Mouse (Mus musculus) bone marrow macrophage, adult 2 months (primary cell): ENCODE measurements around the gene Steap2. TPM values are rescaled to one million over a fixed set of nuclear protein-coding genes. Genes with fewer than 3 reads are reported as not detected.
"Not testable (repeated sequence)": the region's sequence is repeated elsewhere in the genome, so short reads cannot be mapped to it uniquely, and the experiment has no call there.

Experiments
- H3K27ac ChIP-seq: 2 replicates; pipeline ENCODE4 v1.5.1; 2012; ENCODE audit warnings: low read depth, low read length; ENCODE audit not compliant: insufficient read depth
- H3K4me1 ChIP-seq: 2 replicates; pipeline ENCODE4 v1.6.1; 2012; ENCODE audit warnings: low read length; ENCODE audit not compliant: control insufficient read depth, insufficient read depth
- H3K4me3 ChIP-seq: 2 replicates; pipeline ENCODE4 v1.5.1; 2012; ENCODE audit warnings: mild to moderate bottlenecking, low read length, moderate library complexity; ENCODE audit not compliant: insufficient read depth
- CTCF ChIP-seq: IDR thresholded peaks from 2 replicates; pipeline ENCODE4 v1.5.1; 2012; ENCODE audit warnings: low read depth, mild to moderate bottlenecking, low read length, moderate library complexity
- POLR2A ChIP-seq: IDR thresholded peaks from 2 replicates; pipeline ENCODE4 v1.6.1; 2012; ENCODE audit warnings: mild to moderate bottlenecking, low read depth, low read length, borderline replicate concordance
- polyA plus RNA-seq: library from polyadenylated mRNA; stranded (reverse); fragments of >200 nt; gene quantifications from 2 replicates; pipeline ENCODE4 v1.2.4, GENCODE M21; 2012; ENCODE audit not compliant: missing spikeins, insufficient read depth, insufficient read length

The Steap2 gene
- polyA plus RNA-seq, 1 experiment = not detected

DNA sequence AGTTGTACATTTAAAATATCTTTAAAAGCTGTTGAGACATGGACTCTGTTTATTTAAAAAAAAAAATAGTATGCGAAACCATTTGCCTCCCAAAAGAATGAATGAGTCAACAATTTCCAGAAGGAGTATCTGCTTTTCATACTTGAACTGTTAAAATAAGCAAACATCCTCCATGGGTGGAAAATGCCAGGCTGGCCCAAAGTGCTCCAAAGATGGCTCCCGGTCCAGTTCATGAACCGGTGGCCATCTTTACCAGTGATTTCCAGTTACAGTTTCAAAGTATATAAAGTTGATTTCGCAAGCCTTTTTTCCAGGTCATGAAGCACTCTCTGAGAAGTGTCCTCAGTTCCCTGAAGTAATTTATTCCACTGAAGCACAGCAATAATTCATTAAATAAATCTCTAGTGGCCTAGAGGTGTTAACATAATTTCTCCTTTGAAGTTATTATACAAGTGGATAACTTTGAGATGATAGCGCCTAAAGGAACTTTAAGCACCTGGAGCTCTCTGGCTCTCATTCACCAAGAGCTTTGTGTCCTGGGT, 1.1 kb upstream of the Steap2 start:
- TF ChIP-seq POLR2A = no peak
- no peak for TF ChIP-seq CTCF
- Histone ChIP-seq H3K4me3 (no peak overlapping the region), H3K27ac (no peak overlapping the region), H3K4me1 (no peaks in the 10 kb centered on the region; the same call in 1 of the 2 replicates)

DNA sequence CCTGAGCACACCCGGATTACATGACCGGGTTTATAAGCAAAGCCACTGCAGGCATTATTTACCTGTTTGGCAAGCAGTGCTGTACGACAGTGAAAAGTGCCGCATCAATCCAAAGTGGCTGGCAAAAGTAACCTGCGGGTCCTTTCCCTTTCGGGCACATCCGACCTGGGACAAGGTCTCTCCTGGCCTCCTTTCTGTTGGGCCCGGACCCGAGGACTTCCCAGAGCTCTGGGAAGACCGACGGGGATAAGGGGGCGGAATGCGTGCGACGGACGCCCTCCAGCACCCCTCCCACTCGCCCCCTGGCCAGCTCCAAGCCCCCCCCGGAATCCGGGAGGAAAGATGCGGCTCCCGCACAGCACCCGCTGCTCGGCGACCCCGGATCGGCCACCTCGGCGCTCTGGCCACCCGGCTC, 830 bp downstream of the Steap2 start:
- Histone ChIP-seq H3K4me1 (no peaks in the 10 kb centered on the region; the same call in 1 of the 2 replicates), H3K4me3 (peak overlapping the region; percentile 58), H3K27ac (no peak overlapping the region)
- TF ChIP-seq POLR2A = no peak
- TF ChIP-seq CTCF = no peak

DNA sequence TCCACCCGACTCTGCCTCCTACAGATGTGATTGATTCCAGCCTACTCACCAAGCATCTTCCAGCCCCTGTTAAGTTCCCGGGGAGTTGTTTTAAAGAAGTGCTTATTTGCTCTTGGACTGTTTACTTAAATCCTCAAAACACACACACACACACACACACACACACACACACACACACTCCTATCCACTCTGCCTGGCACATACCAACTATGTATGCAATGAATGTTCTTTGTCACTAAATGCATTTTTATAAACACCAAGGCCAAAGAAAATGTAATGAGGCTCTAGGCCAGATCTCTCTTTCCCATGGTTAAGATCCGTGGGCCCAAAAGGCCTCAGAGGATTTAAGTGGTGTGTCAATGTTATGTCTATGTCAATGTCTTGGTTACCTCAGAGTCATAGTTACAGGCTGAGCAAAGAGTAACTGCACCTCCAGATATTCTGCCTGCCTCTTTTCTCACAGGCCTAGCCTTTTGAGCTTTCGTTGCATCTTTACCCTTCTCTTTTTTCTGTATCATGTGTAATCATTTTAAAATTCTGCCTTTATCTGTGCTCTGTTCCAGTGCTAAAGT, 2.1 kb downstream of the Steap2 start:
- Histone ChIP-seq H3K4me3 (no peak overlapping the region), H3K4me1 (no peaks in the 10 kb centered on the region; the same call in 1 of the 2 replicates), H3K27ac (no peak overlapping the region)
- TF ChIP-seq POLR2A (no peak), CTCF (no peak)

DNA sequence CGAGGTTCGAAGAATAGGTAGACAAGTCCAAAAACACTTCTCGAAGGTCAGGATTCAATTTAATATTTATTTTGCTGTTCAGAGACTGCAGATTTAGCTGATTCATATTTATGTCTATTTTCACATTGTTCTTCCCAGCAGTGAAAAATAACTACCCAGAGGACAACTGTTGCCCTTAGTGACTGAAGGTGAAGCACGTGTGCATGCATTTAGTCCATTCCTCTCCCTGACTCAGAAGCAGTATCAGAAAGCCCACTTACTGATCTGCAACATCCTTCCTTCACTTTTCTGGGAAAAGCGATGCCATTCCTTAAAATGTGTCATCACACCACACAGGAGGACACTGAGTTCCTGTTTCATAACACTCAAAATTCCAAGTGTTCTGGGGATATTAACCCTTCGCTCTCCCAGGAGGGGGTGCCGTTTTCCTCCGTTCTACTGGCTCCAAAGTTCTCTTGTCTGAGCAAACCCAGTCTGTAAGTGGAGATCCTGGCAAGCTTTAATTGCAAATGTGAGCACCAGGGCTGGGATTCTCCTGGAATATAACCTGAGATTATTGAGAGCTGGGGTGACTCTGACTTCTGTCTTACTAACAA, 5.3 kb downstream of the Steap2 start:
- TF ChIP-seq POLR2A (no peak), CTCF (no peak)

DNA sequence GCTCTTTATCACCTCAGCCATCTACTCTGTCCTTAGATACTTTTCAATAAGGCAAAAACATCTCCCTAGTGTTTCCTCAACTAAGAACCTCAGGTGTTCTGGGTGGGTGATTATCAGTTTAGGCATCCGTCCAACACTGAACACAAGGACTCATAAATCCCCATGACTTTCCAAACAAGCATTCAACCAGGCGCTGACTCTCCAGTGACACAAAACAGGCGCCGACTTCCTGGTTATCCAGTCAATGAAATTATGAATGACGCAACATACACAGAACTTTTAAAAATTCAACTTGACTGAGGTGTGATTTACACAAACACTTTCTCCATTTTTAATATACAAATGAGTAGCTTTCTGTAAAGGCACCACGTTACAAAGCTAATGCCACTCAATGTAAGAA, 6.2 kb downstream of the Steap2 start:
- Histone ChIP-seq H3K4me3 (no peak overlapping the region), H3K4me1 (no peaks in the 10 kb centered on the region), H3K27ac (no peak overlapping the region)
- TF ChIP-seq POLR2A (no peak), CTCF (no peak)

More for the DNA sequence above, 5.3 kb downstream of the Steap2 start:
- no peak overlapping the region for H3K4me3 ChIP-seq
- H3K27ac ChIP-seq = no peak overlapping the region
- no peaks in the 10 kb centered on the region; the same call in 1 of the 2 replicates for H3K4me1 ChIP-seq

DNA sequence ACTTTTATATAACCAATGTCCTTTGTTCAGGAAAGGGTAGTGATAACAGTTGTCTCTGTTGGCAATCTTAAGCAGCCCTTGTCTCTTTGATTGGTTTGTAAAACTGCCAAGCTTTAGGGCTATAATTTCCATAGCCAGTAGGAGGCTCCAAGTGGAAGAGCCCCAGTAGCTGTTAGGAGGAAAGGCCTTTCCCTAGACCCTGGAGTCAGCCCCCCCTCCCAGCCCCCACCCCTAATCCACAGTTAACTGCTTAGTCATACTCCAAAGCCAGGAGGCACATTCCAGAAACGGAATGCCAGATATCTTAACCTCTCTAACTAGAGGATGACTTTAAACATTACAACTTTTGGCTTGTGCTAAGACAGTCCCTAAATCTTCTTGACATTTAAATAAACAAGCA, 7.4 kb downstream of the Steap2 start:
- Histone ChIP-seq H3K4me3 (no peak overlapping the region), H3K27ac (no peak overlapping the region), H3K4me1 (no peaks in the 10 kb centered on the region)
- TF ChIP-seq POLR2A (no peak), CTCF (no peak)

DNA sequence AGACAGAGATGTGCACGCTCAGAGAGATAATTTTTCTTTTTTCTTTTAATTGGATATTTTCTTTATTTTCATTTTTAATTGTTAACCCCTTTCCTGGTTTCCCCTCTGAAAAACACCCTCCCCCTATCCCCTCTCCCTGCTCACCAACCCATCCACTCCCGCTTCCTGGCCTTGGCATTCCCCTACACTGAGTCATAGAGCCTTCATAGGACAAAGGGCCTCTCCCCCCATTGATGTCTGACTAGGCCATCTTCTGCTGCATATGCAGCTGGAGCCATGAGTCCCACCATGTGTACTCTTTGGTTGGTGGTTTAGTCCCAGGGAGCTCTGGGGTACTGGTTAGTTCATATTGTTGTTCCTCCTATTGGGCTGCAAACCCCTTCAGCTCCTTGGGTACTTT, 9.4 kb downstream of the Steap2 start:
- not testable (repeated sequence) for H3K4me1 ChIP-seq, H3K27ac ChIP-seq, H3K4me3 ChIP-seq

DNA sequence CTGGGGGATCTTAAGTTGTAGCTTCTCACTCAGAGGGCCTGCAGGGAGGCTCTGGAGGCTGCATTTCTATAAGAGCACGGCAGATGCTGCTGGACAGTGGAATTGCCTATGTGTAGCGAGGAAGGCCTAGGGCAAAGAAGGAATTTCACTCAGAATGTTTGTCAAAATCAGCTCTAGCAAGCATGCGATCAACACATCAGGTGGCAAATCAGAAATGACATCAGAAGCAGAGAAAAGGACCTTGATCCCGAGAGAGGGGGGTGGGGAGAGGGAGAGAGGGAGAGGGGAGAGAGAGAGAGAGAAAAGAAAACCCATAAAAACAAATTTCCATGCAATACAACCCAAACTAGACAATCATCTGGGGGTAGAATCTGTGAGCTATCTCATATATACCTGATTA, 11.1 kb downstream of the Steap2 start:
- no peak overlapping the region for H3K4me3 ChIP-seq
- no peak overlapping the region for H3K27ac ChIP-seq
- no peaks in the 10 kb centered on the region for H3K4me1 ChIP-seq
- TF ChIP-seq POLR2A (no peak), CTCF (no peak)

DNA sequence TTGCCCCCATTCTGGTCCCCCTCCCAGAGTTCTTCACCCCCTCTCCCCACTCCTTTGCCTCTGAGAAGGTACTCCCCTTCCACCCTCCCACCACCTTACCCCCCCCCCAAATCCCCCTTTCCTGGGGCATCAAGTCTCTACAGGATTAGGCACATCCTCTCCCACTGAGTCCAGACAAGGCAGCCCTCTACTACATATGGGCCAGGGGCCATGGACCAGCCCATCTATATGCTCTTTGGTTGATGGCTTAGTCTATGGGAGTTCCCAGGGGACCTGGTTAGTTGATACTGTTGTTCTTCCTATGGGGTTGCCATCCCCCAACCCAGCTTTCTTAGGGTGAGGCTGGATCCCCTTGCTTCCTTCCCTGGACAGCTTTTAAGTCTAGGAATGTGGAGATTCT, 14.9 kb downstream of the Steap2 start:
- Histone ChIP-seq H3K27ac (no peak overlapping the region), H3K4me3 (no peak overlapping the region), H3K4me1 (no peaks in the 10 kb centered on the region)
- no peak for TF ChIP-seq POLR2A
- no peak for TF ChIP-seq CTCF

DNA sequence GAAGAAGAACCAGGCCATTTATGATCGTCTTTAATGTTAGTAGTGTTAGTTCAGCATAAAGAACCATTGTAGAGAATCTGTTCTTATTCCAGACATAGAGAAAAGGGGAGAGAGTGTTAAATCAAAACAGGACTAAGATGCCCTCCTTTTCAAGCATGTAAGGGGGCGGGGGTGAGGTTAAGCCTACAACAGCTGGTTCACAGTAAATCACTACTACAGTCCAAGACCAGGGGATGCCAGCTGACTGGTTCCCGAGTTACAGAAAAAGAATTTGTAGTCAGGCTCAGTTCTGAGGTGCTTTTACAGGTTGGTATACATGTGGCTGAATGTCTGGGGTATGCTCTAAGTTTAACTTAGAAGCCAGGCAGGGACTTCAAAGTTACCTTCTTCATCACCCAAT, 18.3 kb downstream of the Steap2 start:
- Histone ChIP-seq H3K4me1 (no peaks in the 10 kb centered on the region), H3K4me3 (no peak overlapping the region), H3K27ac (no peak overlapping the region)
- TF ChIP-seq CTCF = no peak
- TF ChIP-seq POLR2A = no peak
